Mouse (Mus musculus) brain, embryonic 14.5 days (tissue): ENCODE measurements at regions not wholly inside any gene's neighbourhood (a gene's known extent, or its start where the extent isn't known, plus 50 kb on each side); places are given as distances from the start of the nearest gene placed in this dataset.

Source experiments
- CTCF ChIP-seq: fragments of 200-500 bp; IDR thresholded peaks from 2 replicates; pipeline ENCODE4 v1.5.1; 2012; ENCODE audit warnings: inconsistent platforms, mild to moderate bottlenecking, moderate library complexity, borderline replicate concordance; ENCODE audit not compliant: insufficient read depth, insufficient read length; ENCODE audit errors: extremely low read depth
- POLR2A ChIP-seq: fragments of 200-500 bp; IDR thresholded peaks from 2 replicates; pipeline ENCODE4 v1.6.1; 2012; ENCODE audit warnings: mild to moderate bottlenecking, inconsistent platforms, borderline replicate concordance; ENCODE audit not compliant: poor library complexity, insufficient read depth, insufficient read length, severe bottlenecking; ENCODE audit errors: extremely low read depth

DNA sequence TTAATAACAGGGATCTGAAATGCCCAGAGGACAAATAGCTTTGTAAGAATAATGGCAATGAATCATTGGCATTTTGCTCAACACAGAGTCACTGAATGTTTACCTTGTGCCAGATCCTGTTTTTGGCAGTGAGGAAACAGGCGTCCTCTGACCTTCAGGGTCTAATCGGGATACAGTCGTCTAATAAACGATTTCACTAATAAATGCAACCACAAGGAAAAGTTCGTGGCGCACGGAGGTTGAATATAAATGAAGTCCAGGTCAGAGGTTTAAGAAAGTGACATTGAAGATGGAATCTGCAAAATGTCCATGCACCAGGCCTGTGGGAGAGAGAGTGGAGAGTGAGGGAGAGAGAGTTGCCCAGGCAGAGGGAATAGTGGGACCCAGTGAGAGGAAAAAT, 387.5 kb downstream of the 1810013L24Rik start:
- TF ChIP-seq CTCF = no peak
- TF ChIP-seq POLR2A = no peak
